Mouse (Mus musculus): ENCODE measurements at regions not wholly inside any gene's neighbourhood (a gene's known extent, or its start where the extent isn't known, plus 50 kb on each side); places are given as distances from the start of the nearest gene placed in this dataset.

- TF ChIP-seq CTCF (IDR thresholded peaks at IDR 0.05; ENCODE audit: low read depth) (no peak), EP300 (IDR thresholded peaks at IDR 0.05; ENCODE audit: low read depth) (no peak)
Measured at GRCm38 (mm10) chr6:39261951-39262350, 55.4 kb upstream of the Kdm7a start.

All from liver, embryonic 14.5 days (tissue).